Mouse (Mus musculus) bone marrow, adult 2 months (tissue): ENCODE measurements at regions not wholly inside any gene's neighbourhood (a gene's known extent, or its start where the extent isn't known, plus 50 kb on each side); places are given as distances from the start of the nearest gene placed in this dataset.

Experiments used
- H3K27ac ChIP-seq: fragments of 200-500 bp; 2 replicates; pipeline ENCODE4 v1.5.1; 2012; ENCODE audit warnings: low read depth, mild to moderate bottlenecking, control low read depth, inconsistent platforms, low read length; ENCODE audit not compliant: control insufficient read depth, poor library complexity, insufficient read depth
- H3K4me1 ChIP-seq: fragments of 200-500 bp; 2 replicates; pipeline ENCODE4 v1.6.1; 2011; ENCODE audit warnings: low read length; ENCODE audit not compliant: control insufficient read depth, insufficient read depth
- H3K4me3 ChIP-seq: fragments of 200-500 bp; replicated peaks from 2 replicates; pipeline ENCODE3; 2011; ENCODE audit warnings: mild to moderate bottlenecking, low read depth, low read length, control low read depth; ENCODE audit not compliant: control insufficient read depth
- CTCF ChIP-seq: fragments of 200-500 bp; IDR thresholded peaks from 2 replicates; pipeline ENCODE4 v1.5.1; 2011; ENCODE audit warnings: low read length, control low read depth; ENCODE audit not compliant: control insufficient read depth, insufficient read depth
- POLR2A ChIP-seq: fragments of 200-500 bp; IDR thresholded peaks from 2 replicates; pipeline ENCODE4 v1.6.1; 2011; ENCODE audit warnings: low read depth, mild to moderate bottlenecking, control low read depth, low read length, borderline replicate concordance; ENCODE audit not compliant: control insufficient read depth
- WGBS: fragments of 180-500 bp; shearing (Covaris S2); methylation state at CpG from one replicate; pipeline ENCODE4 v1.1.7; 2018; 5-methylcytosine and 5-hydroxymethylcytosine counted together

GRCm38 (mm10) chr3:52200106-52200505 is 68.0 kb upstream of the Foxo1 start:
- H3K4me3 ChIP-seq = no peak overlapping the region
- no peak for TF ChIP-seq POLR2A
- no peak for TF ChIP-seq CTCF
- no peak overlapping the region for H3K27ac ChIP-seq
- H3K4me1 ChIP-seq = no peaks in the 10 kb centered on the region; the same call in 1 of the 2 replicates
- WGBS = 81% methylated on average over 4 of the region's 4 CpGs

- 50% methylated on average over 24 of the region's 24 CpGs for WGBS
- Histone ChIP-seq H3K27ac (no peak overlapping the region), H3K4me3 (no peak overlapping the region), H3K4me1 (no peaks in the 10 kb centered on the region; the same call in 1 of the 2 replicates)
- TF ChIP-seq CTCF = no peak
- no peak for TF ChIP-seq POLR2A
These were observed 57.4 kb upstream of the Foxo1 start for GRCm38 (mm10) chr3:52210556-52211302.

- no peak overlapping the region for H3K27ac ChIP-seq
- no peaks in the 10 kb centered on the region; the same call in 1 of the 2 replicates for H3K4me1 ChIP-seq
- H3K4me3 ChIP-seq = no peak overlapping the region
- no peak for TF ChIP-seq CTCF
- no peak for TF ChIP-seq POLR2A
- WGBS = 44% methylated on average over 6 of the region's 6 CpGs
These were observed 56.8 kb upstream of the Foxo1 start for GRCm38 (mm10) chr3:52211303-52211695.

GRCm38 (mm10) chr3:52214114-52214513 is 54.0 kb upstream of the Foxo1 start:
- Histone ChIP-seq H3K27ac (no peak overlapping the region), H3K4me3 (no peak overlapping the region), H3K4me1 (no peaks in the 10 kb centered on the region; the same call in 1 of the 2 replicates)
- 94% methylated on average over 7 of the region's 7 CpGs for WGBS
- TF ChIP-seq POLR2A = no peak
- TF ChIP-seq CTCF = no peak

GRCm38 (mm10) chr3:52215083-52215482 is 53.1 kb upstream of the Foxo1 start:
- Histone ChIP-seq H3K4me1 (no peaks in the 10 kb centered on the region; the same call in 1 of the 2 replicates), H3K27ac (no peak overlapping the region), H3K4me3 (no peak overlapping the region)
- TF ChIP-seq CTCF (no peak), POLR2A (no peak)
- WGBS = 82% methylated on average over 9 of the region's 9 CpGs
